Mouse (Mus musculus) brain, embryonic 14.5 days (tissue): ENCODE measurements around the gene 1700022I11Rik. TPM values are rescaled to one million over a fixed set of nuclear protein-coding genes. Genes with fewer than 3 reads are reported as not detected.
A peak's percentile ranks its signal among the peaks of the same experiment; 100 is the strongest.

Experiments used
- DNase-seq: peaks from one replicate; pipeline ENCODE4 v3.0.0-alpha.2; 2011; ENCODE audit warnings: low read depth
- CTCF ChIP-seq: fragments of 200-500 bp; IDR thresholded peaks from 2 replicates; pipeline ENCODE4 v1.5.1; 2012; ENCODE audit warnings: inconsistent platforms, mild to moderate bottlenecking, moderate library complexity, borderline replicate concordance; ENCODE audit not compliant: insufficient read depth, insufficient read length; ENCODE audit errors: extremely low read depth
- POLR2A ChIP-seq: fragments of 200-500 bp; IDR thresholded peaks from 2 replicates; pipeline ENCODE4 v1.6.1; 2012; ENCODE audit warnings: mild to moderate bottlenecking, inconsistent platforms, borderline replicate concordance; ENCODE audit not compliant: poor library complexity, insufficient read depth, insufficient read length, severe bottlenecking; ENCODE audit errors: extremely low read depth
- polyA plus RNA-seq: library from polyadenylated mRNA; depleted of rRNA; stranded (reverse); fragments of >200 nt; gene quantifications from 2 replicates; pipeline ENCODE4 v1.2.3, GENCODE M21; 2012; rRNA removed

The 1700022I11Rik gene
- polyA plus RNA-seq = not detected in 2 replicates

DNA sequence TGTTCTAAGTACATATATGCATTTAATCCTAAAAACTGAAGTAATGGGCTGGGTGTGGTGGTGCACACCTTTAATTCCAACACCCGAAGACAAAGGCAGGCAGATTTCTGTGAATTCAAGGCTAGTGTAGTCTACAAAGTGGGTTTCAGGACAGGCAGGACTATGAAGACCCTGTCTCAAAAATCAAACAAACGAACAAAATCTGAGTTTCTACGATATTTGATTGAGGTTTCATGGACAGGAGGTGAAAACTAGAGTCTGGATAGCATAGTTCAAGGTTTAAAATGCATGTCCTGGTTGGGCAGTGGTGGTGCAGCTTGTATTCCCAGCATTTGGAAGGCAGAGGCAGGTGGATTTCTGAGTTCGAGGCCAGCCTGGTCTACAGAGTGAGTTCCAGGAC is at the start of gene 1700022I11Rik:
Gene 1700022I11Rik (plus strand): TSS at position 301 of the 400 bp plus-strand sequence.
- DNase-seq = no peak
- TF ChIP-seq POLR2A = no peak
- TF ChIP-seq CTCF = no peak

GRCm38 (mm10) chr4:42920726-42921125 is 48.7 kb upstream of the 1700022I11Rik start:
- DNase-seq = no peak

DNA sequence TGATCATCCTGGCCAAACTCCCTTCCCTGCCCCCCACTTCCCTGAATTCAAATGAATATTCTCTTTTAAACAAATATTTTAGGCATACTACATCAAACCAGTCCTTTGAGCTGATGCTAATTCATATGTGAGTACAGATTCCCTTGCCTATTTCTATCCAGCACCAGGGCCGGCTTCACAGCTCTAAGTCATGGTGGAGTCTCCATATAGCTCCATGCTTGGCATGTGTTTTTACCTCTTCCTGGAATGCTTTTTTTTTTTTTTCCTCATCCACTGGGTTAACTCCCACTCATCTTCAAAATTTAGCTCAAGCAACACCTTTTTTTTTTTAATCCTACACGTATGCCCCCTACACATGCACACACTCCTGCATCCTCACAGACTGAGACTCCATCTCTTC is 47.9 kb upstream of the 1700022I11Rik start:
- no peak for DNase-seq
- TF ChIP-seq POLR2A = no peak
- no peak for TF ChIP-seq CTCF

More at GRCm38 (mm10) chr4:42920726-42921125, 48.7 kb upstream of the 1700022I11Rik start:
- TF ChIP-seq CTCF (no peak), POLR2A (no peak)

GRCm38 (mm10) chr4:42922056-42922455 is 47.3 kb upstream of the 1700022I11Rik start:
- TF ChIP-seq POLR2A = no peak
- TF ChIP-seq CTCF = no peak
- DNase-seq = peak; percentile 69

- no peak for TF ChIP-seq POLR2A
- TF ChIP-seq CTCF = no peak
- DNase-seq = no peak
Measured at GRCm38 (mm10) chr4:42922461-42922860, 46.9 kb upstream of the 1700022I11Rik start.

GRCm38 (mm10) chr4:42924095-42924710 is 45.2 kb upstream of the 1700022I11Rik start:
- TF ChIP-seq POLR2A = no peak
- no peak for TF ChIP-seq CTCF
- no peak for DNase-seq

GRCm38 (mm10) chr4:42928209-42928608 is 41.2 kb upstream of the 1700022I11Rik start:
- peak; percentile 24; the same call in 1 of the 2 replicates for TF ChIP-seq CTCF
- no peak for TF ChIP-seq POLR2A
- DNase-seq = no peak

- DNase-seq = no peak
- TF ChIP-seq POLR2A (no peak), CTCF (no peak)
Measured at GRCm38 (mm10) chr4:42928952-42929351, 40.5 kb upstream of the 1700022I11Rik start.

DNA sequence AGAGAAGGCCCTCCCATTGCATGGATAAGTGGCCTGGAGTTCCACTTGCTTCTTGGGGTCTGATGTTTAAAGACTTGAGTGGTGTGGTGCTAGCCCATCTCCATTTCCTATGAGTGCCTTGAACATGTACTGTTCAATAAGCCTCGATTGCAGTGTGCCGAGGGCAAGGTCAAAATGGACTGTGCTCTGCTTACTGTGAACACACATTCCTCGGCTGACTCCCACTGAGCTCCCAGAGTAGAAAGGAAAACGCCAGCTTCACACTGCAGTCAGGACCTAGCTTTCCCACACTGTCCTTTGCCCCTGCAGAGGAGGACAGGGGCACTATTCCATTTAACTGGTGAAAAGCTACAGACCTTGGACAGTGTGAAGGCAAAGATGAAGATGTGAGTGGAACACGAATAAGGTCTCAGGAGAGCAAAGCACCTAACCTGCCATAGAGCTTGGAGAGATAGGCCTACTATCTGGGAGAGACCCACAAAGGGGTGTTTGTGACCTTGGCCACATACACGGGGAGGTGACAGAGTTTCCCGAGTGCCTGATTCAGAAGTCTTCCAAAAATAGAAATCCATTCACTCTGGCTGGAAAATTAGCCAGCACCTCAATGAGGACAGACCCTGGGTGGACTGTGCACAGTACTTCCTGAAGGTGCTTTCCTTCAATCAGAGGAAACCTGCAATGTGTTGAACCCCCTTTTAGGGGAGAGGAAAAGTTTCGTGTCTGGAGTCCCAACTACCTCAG is 37.0 kb upstream of the 1700022I11Rik start:
- TF ChIP-seq POLR2A (no peak), CTCF (no peak)
- no peak for DNase-seq

DNA sequence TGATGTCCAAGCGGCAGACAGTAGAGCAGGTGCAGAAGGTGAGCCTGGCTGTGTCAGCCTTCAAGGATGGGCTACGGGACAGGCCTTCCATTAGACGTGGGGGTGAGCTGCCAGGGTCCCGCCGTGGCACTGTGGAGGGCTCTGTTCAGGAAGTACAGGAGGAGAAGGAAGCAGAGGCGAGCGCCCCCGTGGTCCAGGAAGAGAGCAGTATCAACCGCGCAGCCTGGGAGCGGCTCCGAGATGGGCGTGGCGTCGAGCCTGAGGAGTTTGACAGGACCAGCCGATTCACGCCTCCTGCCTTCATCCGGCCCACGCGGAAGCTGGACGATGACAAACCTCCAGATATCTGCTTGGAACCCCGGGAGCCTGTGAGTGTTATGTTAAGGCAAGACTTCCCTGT is 35.8 kb upstream of the 1700022I11Rik start:
- DNase-seq = peak; percentile 68

DNA sequence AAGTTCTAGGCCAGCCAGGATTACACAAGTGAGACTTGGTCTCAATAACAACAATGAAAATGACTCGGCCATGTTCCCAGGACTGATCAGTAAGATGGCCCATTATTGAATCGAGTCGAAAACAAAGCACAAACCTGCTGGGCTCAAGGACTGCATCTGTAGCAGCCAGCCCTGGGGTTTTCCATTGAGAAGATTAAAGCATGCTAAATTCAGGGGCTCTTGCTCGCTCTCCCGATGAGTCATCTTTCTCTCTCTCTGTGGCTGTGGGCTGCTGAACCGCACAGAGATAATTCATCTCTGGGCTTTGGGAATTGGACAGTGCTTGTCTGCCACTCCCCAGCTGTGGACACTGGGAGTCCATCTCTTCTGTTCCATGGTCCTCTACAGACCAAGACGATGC is 28.0 kb upstream of the 1700022I11Rik start:
- no peak for DNase-seq
- TF ChIP-seq POLR2A = no peak

More for the DNA sequence above, 35.8 kb upstream of the 1700022I11Rik start:
- TF ChIP-seq POLR2A = no peak
- no peak for TF ChIP-seq CTCF

GRCm38 (mm10) chr4:42943341-42943740 is 26.1 kb upstream of the 1700022I11Rik start:
- peak; percentile 94 for DNase-seq

More at GRCm38 (mm10) chr4:42943341-42943740, 26.1 kb upstream of the 1700022I11Rik start:
- no peak for TF ChIP-seq CTCF
- no peak for TF ChIP-seq POLR2A
